Mouse (Mus musculus) megakaryocyte-erythroid progenitor cell, adult 5-6 weeks (primary cell): ENCODE results near the gene Mt2. TPM values are rescaled to one million over a fixed set of nuclear protein-coding genes. Genes with fewer than 3 reads are reported as not detected.

Experiments
- ATAC-seq: replicated peaks from 2 replicates; pipeline ENCODE4 v1.8.0; 2016; ENCODE audit warnings: mild to moderate bottlenecking, inconsistent platforms; ENCODE audit not compliant: severe bottlenecking, poor library complexity, low FRiP score, low TSS enrichment
- total RNA-seq, 2 experiments: library from RNA; stranded (forward) in 1 of 2; stranded (reverse) in 1 of 2; fragments of 200-1000, 215-1000 nt in 1 of 2; fragments of >200 nt in 1 of 2; fragmentation: Nextera tagmentation in 1 of 2; gene quantifications; 2 replicates each; pipeline ENCODE4 v1.2.3; 2014 to 2017

Gene Mt2
- total RNA-seq, 2 experiments from 2014 or later = 352 to 400 TPM

- ATAC-seq = no peak
Measured at GRCm38 (mm10) chr8:94169547-94169946, 2.9 kb upstream of the Mt2 start.

- ATAC-seq = no peak
Measured at GRCm38 (mm10) chr8:94171321-94171755, 1.1 kb upstream of the Mt2 start.

- ATAC-seq = peak; percentile 20
Measured at GRCm38 (mm10) chr8:94172809-94173732, 607 bp downstream of the Mt2 start.

DNA sequence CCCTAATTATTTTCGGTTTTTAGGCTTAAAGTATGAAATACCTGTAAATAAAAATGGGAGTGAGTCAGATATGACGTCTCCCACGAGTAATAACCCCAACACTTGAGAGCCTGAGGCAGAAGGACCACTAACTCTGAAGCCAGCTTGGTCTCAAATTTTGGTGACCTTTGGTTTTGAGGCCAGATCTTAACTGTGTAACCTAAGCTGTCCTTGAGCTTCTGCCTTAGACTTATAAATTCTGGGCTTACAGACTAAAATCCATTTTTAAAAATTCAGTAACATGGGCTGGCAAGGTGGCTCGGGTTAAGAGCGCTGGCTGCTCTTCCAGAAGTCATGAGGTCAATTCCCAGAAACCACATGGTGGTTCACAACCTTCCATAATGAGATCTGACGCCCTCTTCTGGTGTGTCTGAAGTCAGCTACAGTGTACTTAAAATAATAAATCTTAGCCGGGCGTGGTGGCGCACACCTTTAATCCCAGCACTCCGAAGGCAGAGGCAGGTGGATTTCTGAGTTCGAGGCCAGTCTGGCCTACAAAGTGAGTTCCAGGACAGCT is 1.5 kb downstream of the Mt2 start:
- ATAC-seq = no peak

DNA sequence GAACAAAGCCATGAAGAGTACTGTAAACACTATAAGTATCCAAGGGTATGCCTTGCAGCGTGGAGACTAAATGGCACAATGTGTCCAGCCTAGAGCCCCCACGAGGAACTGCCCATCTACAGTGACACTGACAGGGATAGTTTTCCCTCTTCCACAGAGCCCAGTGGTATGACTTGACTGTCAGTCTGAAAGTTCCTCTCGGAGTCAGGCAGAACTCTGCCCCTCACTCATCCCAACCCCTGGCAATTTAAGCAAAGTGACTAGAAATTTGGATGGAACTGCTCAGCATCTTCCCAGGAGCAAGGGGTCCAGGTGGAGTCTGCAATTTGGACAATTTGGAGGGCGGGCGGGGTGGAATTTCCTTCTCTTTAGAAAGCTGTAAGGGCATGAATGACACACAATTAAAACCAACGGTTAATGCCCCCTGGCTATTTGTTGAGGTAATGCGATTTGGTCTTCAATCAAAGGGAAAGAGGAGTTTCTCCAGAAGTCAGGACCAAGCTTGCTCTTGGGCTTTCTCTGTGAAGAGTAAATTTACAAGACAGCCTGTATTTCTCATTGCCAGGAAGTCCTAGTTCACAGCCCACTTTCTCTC is 2.3 kb downstream of the Mt2 start:
- no peak for ATAC-seq

GRCm38 (mm10) chr8:94177716-94178390 is 5.4 kb downstream of the Mt2 start:
- no peak for ATAC-seq

GRCm38 (mm10) chr8:94178857-94179712 is 6.6 kb downstream of the Mt2 start, which contains the start of gene Mt1:
Gene Mt1 (plus strand): TSS chr8:94179082.
- ATAC-seq = peak; percentile 86

GRCm38 (mm10) chr8:94179713-94180560 is 7.5 kb downstream of the Mt2 start:
- peak; percentile 31 for ATAC-seq

GRCm38 (mm10) chr8:94180561-94180908 is 8.1 kb downstream of the Mt2 start:
- ATAC-seq = no peak

- ATAC-seq = no peak
Measured at GRCm38 (mm10) chr8:94182055-94182929, 9.8 kb downstream of the Mt2 start.

DNA sequence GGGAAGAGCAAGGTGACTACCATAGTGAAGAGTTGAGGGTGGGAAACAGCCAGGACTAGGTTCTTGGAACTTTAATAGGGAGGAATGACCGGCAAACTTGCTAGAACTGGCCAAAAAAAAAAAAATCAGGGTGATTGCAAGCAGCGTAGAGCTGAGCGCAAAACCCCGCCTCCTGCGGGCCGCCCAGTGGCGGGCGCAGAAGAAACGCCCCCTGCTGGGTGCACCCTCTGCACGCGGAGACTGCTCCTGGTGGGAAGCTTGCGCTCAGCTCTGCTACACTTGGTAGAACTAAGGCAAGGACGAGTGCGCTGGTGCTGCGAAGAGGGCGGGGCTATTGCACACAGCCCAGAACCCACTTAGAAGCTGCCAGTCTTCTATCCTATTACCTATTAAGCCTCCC is 10.7 kb downstream of the Mt2 start:
- peak; percentile 66 for ATAC-seq

DNA sequence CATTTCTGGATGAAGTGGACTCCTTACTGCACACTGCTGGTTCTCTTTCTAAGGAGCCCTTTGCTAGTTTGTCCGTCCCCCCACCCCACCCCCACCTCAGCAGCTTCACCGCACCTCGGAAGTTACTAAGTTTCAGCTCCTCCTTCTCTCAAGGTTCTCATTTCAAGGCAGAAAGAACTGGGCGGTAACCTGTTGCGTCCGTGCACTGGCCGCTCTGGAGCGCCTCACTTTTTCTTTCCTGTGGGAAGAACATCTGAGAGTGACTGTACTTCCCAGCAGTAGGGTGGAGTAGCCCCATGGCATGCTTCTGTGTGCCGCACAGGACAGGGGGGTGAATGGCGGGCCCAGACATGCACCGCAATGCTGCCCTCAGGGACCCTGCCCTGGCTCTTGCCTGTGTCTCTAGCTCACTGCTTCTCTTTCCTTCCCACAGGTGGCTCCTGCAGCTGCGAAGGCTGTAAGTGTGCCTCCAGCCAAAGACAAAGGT is 11.9 kb downstream of the Mt2 start:
- no peak for ATAC-seq

DNA sequence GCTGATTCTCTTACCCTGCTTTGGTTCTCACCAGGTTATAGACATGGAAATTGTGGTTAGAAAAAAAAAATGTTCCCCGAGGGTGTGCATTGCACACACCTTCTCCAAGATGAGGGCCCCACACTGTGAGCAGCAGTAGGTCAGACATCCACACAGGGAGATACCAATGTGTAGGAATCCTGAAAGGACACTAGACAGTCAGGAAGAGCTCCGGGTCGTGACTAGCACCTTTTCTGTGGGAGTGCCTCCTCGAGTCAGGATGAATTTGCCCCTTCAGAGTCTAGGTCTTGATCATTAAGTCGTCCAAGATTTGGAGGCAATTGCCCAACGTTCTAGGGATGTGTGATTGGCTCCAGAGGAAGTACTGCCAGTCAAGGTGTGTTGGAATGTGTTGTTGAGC is 13.3 kb downstream of the Mt2 start:
- ATAC-seq = no peak

DNA sequence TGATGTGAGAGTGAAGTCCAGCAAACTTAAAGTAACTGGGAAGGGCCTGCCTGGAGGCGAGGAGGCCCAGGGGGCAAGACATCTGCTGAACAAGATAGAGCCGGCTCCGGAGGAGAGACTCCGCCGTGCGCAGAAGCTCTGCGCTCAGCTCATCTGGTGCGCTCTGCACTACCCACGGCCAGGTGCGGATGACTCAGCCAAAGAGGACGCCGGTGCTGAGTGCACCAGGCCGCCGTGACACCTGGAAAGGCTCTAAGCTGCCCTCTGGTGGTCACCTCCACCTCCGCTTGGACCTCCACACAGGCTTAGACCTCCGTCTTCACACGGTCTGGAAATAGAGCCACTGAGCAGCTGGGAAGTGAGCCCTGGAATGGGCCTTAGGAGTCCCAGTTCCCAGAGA is 14.1 kb downstream of the Mt2 start:
- ATAC-seq = peak; percentile 51

GRCm38 (mm10) chr8:94187290-94188002 is 15.0 kb downstream of the Mt2 start:
- no peak for ATAC-seq

DNA sequence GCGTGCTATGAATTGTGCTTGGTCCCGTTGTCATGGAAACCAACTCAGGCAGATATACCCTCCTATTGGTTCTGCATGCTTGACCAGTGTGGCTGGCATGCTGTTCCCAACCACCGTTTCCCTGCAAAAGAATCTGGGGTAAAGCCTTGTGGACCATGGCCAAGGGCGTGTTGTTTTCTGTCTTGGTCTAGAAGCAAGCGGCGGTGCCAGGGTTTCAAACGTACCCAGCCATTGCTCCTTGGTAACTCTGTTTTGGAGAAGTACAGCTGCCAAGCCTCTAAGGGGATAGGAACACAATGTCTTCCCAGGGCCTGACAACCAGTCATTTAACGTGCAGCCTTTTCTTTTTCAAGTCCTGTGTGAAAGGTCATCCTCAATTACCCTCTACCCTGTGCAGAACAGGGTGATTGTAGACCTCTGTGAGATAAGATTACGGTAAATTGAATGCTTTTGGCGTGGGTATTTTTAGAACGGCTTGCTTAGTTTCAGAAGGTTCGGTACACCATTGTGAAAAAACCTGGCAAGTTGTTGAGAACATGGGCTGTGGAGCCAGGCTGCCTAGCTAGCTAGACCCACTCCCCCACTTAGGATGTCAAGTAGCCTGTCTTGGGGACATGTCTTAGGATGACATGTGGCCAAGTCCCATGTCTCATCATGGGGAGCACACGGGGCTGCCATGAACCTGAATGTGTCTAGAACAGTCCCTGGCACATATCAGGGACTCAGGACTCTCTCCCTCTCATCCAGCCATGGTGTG is 17.0 kb downstream of the Mt2 start:
- no peak for ATAC-seq
